Mouse (Mus musculus): ENCODE measurements around the gene Frs3.

- TF ChIP-seq CTCF (IDR thresholded peaks at IDR 0.05; ENCODE audit: low read depth) (no peak), EP300 (IDR thresholded peaks at IDR 0.05; ENCODE audit: low read depth) (no peak)
Measured at GRCm38 (mm10) chr17:47748791-47749553, 60.1 kb downstream of the Frs3 start.

All from liver, embryonic 14.5 days (tissue).